Mouse (Mus musculus) heart, adult 2 months (tissue): ENCODE results near the gene P4ha2.
"Not testable (repeated sequence)": the region's sequence is repeated elsewhere in the genome, so short reads cannot be mapped to it uniquely, and the experiment has no call there.

Source experiments
- CTCF ChIP-seq: fragments of 200-600 bp; IDR thresholded peaks from 2 replicates; pipeline ENCODE4 v1.8.1; 2022; ENCODE audit warnings: antibody characterized with exemption, mild to moderate bottlenecking, moderate library complexity
- EP300 ChIP-seq: fragments of 200-500 bp; IDR thresholded peaks from 2 replicates; pipeline ENCODE4 v1.6.1; 2011; ENCODE audit warnings: low read depth, low read length, control low read depth; ENCODE audit not compliant: insufficient read depth
- POLR2A ChIP-seq: fragments of 200-500 bp; IDR thresholded peaks from 2 replicates; pipeline ENCODE4 v1.6.1; 2011; ENCODE audit warnings: mild to moderate bottlenecking, low read depth, low read length, control low read depth; ENCODE audit not compliant: insufficient read depth

- not testable (repeated sequence) for TF ChIP-seq POLR2A, CTCF, EP300
Measured at GRCm38 (mm10) chr11:54140159-54140558, 40.3 kb downstream of the P4ha2 start.
